Mouse (Mus musculus): ENCODE measurements at regions not wholly inside any gene's neighbourhood (a gene's known extent, or its start where the extent isn't known, plus 50 kb on each side); places are given as distances from the start of the nearest gene placed in this dataset.

DNA sequence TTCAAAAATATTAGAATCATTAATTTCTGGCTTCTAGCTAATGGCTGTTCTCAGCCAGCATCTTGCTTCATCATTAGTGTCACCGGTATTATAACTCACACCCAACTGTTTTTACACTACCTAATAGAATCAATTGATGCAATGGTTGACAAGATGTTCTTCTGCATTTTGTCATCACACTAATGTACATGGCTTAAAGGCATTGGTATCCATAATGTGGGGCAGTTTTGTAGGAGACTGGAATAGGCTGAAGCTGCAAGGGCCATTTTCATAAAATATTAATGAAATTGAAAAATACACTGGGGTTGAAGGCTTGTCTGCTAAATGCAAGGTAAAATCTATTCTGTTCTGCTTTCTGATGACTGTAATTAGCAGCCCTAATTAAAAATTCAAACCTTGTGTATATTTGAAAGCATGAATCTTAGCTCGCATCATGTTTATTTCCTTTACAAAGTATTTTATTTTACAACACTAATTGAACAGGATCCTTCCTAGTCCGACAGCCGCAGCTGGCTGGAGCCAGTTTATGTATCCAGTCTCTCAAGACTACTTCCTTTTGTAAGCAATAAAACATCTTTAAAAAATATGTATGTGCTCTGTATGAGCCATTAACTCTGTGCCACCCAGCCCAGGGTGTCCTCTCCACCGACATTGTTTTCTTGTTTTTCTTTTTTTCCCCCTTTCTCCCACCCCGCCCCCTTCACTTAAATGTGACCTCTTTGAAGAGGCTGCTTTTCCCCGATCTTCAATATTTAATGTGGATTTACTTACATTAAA lies 259.6 kb downstream of the Pou4f1 start:
- no peak for TF ChIP-seq POLR2A (IDR thresholded peaks at IDR 0.05; ENCODE audit: borderline replicate concordance, control insufficient read depth, low read depth, low read length)
- no peak for TF ChIP-seq CTCF (IDR thresholded peaks at IDR 0.05; ENCODE audit: control insufficient read depth, insufficient read depth, low read length)

Measured in bone marrow, adult 2 months (tissue).